Mouse (Mus musculus): ENCODE data around the gene Psmd14. TPM values are rescaled to one million over a fixed set of nuclear protein-coding genes. Genes with fewer than 3 reads are reported as not detected.

Psmd14 gene
- total RNA-seq (2018; cell fraction: chromatin; rRNA removed), result 100 to 1,000 TPM; 107 to 230 (median 159) TPM
- 100 to 1,000 TPM in 13 of 26 experiments, 10 to 100 TPM in 13; 75.4 to 141 (median 102) TPM for total RNA-seq (2018; cell fraction: cytosol; rRNA removed)
- total RNA-seq (2018; cell fraction: nucleus; rRNA removed), result 100 to 1,000 TPM in 15 of 26 experiments, 10 to 100 TPM in 11; 66.1 to 133 (median 101) TPM
- 76.8 to 146 TPM (median 142 TPM) in 3 replicates for polyA plus RNA-seq (2018)

GRCm38 (mm10) chr2:61711108-61712040 is at the start of gene Psmd14:
TSS of gene Psmd14 (plus strand) at chr2:61711694.
- Histone ChIP-seq H3K27ac (peak within 1 kb of the TSS; percentile 55), H3K4me3 (ENCODE audit: inconsistent target) (peak within 1 kb of the TSS; percentile 92), H3K36me3 (ENCODE audit: inconsistent target) (no peaks in the 10 kb centered on the region), H3K79me2 (ENCODE audit: inconsistent target) (peaks cover 47% of the 10 kb centered on the region)
- WGBS (ENCODE audit: missing documents), result 8% methylated on average over 37 of the region's 52 CpGs

DNA sequence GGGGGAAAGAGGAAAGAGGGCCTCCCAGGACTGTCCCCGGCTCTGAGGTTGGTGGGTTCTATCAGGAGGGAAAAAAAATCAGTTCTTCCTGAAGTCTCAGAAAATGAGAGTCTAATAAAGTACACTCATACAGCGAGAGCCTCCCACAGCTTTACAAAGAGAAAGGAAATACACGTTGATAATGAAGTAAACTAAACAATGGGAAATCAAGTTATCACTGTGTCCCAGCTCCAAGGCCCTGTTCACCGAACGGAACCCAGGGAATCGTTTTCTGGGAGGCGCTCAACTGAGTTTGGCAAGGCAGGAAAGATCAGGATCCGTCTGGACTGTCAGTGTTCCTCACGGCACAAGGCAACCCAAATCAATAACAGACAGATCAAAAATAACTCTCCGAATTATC is 48.7 kb upstream of the Psmd14 start:
- H3K4me3 ChIP-seq (ENCODE audit: inconsistent target), result no peak overlapping the region
- H3K36me3 ChIP-seq (ENCODE audit: inconsistent target), result no peaks in the 10 kb centered on the region
- no peaks in the 10 kb centered on the region for H3K79me2 ChIP-seq (ENCODE audit: inconsistent target)
- H3K27ac ChIP-seq, result no peak overlapping the region
- 86% methylated on average over 10 of the region's 10 CpGs for WGBS (ENCODE audit: missing documents)

DNA sequence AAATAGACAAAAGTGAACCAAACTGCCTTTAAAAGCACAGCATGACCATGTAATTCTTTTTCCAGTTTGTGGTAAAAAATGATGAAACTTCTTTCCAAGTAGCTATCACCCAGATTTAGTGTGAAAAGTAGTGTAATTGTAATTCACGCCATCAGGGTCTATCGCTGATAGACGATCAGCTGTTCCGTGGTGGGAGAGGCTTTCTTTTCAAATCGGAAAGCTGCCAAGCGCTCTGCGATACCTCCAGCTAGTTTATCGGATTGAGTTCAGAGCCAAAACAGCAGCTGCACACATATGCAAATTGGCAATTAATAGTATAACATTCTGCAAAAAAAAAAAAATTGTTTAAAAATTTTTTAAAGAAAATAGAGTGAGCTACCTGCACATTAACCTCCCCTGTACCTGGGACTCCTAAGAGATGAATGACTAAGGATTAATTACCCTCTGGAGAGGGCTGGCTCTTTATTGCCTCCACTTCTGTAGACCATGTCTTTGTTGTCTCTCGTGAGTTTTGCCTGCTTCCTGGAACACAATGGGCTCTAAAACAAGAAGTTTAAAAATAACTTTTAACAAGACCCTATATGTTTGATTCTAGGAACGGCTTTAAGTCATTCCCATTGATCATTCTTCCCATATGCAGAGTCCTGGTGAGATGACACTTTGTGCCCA is 47.8 kb upstream of the Psmd14 start:
- Histone ChIP-seq H3K36me3 (ENCODE audit: inconsistent target) (no peaks in the 10 kb centered on the region), H3K27ac (no peak overlapping the region), H3K79me2 (ENCODE audit: inconsistent target) (no peaks in the 10 kb centered on the region), H3K4me3 (ENCODE audit: inconsistent target) (no peak overlapping the region)
- WGBS (ENCODE audit: missing documents), result 76% methylated on average over 10 of the region's 10 CpGs

GRCm38 (mm10) chr2:61667420-61667819 is 44.1 kb upstream of the Psmd14 start:
- Histone ChIP-seq H3K79me2 (ENCODE audit: inconsistent target) (no peaks in the 10 kb centered on the region), H3K36me3 (ENCODE audit: inconsistent target) (no peaks in the 10 kb centered on the region), H3K4me3 (ENCODE audit: inconsistent target) (no peak overlapping the region), H3K27ac (no peak overlapping the region)
- WGBS (ENCODE audit: missing documents), result 92% methylated on average over 7 of the region's 7 CpGs

GRCm38 (mm10) chr2:61668260-61668659 is 43.2 kb upstream of the Psmd14 start:
- Histone ChIP-seq H3K27ac (no peak overlapping the region), H3K4me3 (ENCODE audit: inconsistent target) (no peak overlapping the region), H3K36me3 (ENCODE audit: inconsistent target) (no peaks in the 10 kb centered on the region), H3K79me2 (ENCODE audit: inconsistent target) (no peaks in the 10 kb centered on the region)
- WGBS (ENCODE audit: missing documents), result 29% methylated on average over 4 of the region's 4 CpGs

DNA sequence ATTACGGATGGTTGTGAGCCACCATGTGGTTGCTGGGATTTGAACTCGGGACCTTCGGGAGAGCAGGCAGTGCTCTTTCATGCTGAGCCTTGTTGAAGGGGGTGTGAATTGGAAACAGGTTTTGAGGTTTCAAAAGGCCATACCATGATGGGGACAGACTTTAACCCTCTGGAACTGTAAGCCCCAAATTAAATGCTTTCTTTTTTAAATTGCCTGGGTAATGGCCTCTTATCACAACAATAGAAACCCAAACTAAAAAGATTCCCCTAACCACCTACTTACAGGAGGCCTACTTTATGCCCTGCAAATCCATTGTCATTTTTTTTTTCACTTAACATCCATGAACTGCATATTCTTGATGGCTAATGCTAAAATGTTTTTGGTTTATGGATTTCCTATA is 36.9 kb upstream of the Psmd14 start:
- Histone ChIP-seq H3K4me3 (ENCODE audit: inconsistent target) (no peak overlapping the region), H3K36me3 (ENCODE audit: inconsistent target) (no peaks in the 10 kb centered on the region), H3K27ac (no peak overlapping the region), H3K79me2 (ENCODE audit: inconsistent target) (no peaks in the 10 kb centered on the region)
- WGBS (ENCODE audit: missing documents), result 100% methylated on average over 3 of the region's 3 CpGs

DNA sequence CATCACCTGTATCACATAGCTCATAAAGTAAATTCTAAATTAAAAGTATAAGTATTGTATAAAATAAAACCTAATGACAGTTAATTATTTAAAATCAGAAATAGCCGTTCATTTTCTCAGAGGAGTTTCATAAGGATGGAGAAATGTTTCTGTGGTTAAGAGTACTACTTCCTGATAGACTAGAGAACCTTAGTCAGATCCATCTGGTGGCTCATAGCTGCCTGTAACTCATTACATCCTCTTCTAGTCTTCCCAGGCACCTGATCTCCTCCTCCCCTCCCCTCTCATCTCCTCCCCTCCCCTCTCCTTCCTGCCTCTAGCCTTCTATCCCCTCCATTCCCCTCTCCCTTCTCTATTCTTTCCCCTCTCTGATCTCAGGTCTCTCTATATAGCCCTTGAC is 29.9 kb upstream of the Psmd14 start:
- Histone ChIP-seq H3K4me3 (ENCODE audit: inconsistent target) (no peak overlapping the region), H3K27ac (no peak overlapping the region), H3K79me2 (ENCODE audit: inconsistent target) (no peaks in the 10 kb centered on the region), H3K36me3 (ENCODE audit: inconsistent target) (no peaks in the 10 kb centered on the region)
- 0% methylated on average over 1 of the region's 1 CpGs for WGBS (ENCODE audit: missing documents)

DNA sequence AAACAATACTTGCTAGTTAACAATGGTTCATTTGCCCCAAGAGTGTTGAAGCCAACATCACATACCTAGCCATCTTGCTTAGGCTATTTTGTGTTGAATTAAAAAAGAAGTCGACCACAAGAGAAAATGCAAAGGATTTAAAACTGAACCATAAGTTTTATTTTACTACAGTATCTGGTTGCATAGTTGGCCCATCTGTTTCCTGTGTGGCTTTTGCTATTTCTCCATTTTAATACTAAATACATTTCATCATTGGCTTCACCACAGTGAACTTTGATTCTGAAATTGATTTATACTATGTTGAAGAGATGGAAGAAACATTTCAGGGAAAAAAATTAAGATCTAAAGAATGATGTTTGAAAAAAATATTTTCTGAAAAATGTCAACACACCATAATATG is 25.0 kb upstream of the Psmd14 start:
- no peaks in the 10 kb centered on the region for H3K36me3 ChIP-seq (ENCODE audit: inconsistent target)
- 11% methylated on average over 1 of the region's 1 CpGs for WGBS (ENCODE audit: missing documents)
- H3K79me2 ChIP-seq (ENCODE audit: inconsistent target), result no peaks in the 10 kb centered on the region
- no peak overlapping the region for H3K4me3 ChIP-seq (ENCODE audit: inconsistent target)
- no peak overlapping the region for H3K27ac ChIP-seq

GRCm38 (mm10) chr2:61689086-61689485 is 22.4 kb upstream of the Psmd14 start:
- Histone ChIP-seq H3K79me2 (ENCODE audit: inconsistent target) (no peaks in the 10 kb centered on the region), H3K4me3 (ENCODE audit: inconsistent target) (no peak overlapping the region), H3K27ac (no peak overlapping the region), H3K36me3 (ENCODE audit: inconsistent target) (no peaks in the 10 kb centered on the region)
- 90% methylated on average over 3 of the region's 3 CpGs for WGBS (ENCODE audit: missing documents)

DNA sequence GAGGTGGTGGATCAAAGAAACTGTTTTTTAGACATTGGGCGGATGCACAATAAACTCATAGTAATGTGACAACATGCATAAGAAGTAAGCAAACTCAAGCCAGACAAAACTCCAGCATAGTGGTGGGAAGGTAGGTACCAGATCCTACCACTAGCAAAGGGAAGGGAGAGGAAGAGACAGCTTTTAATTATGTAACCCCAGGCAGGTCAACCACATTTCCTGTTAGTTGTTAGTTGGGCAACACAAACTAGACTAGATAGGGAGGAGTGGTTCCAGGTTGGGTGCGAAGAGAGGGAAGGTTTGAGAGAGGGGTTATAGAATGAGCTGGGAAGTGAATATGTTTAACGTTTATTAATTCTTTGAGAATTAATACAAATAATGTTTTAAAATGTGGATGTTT is 1.9 kb upstream of the Psmd14 start:
- no peak overlapping the region for H3K4me3 ChIP-seq (ENCODE audit: inconsistent target)
- H3K36me3 ChIP-seq (ENCODE audit: inconsistent target), result no peaks in the 10 kb centered on the region
- H3K79me2 ChIP-seq (ENCODE audit: inconsistent target), result peaks cover 29% of the 10 kb centered on the region
- 77% methylated on average over 3 of the region's 3 CpGs for WGBS (ENCODE audit: missing documents)
- H3K27ac ChIP-seq, result no peak overlapping the region

GRCm38 (mm10) chr2:61712526-61712925 is 1.0 kb downstream of the Psmd14 start:
- Histone ChIP-seq H3K27ac (peak overlapping the region; percentile 55; the same call in 1 of the 2 replicates), H3K79me2 (ENCODE audit: inconsistent target) (peaks cover 58% of the 10 kb centered on the region), H3K36me3 (ENCODE audit: inconsistent target) (no peaks in the 10 kb centered on the region), H3K4me3 (ENCODE audit: inconsistent target) (peak overlapping the region; percentile 92)
- 41% methylated on average over 3 of the region's 3 CpGs for WGBS (ENCODE audit: missing documents)

DNA sequence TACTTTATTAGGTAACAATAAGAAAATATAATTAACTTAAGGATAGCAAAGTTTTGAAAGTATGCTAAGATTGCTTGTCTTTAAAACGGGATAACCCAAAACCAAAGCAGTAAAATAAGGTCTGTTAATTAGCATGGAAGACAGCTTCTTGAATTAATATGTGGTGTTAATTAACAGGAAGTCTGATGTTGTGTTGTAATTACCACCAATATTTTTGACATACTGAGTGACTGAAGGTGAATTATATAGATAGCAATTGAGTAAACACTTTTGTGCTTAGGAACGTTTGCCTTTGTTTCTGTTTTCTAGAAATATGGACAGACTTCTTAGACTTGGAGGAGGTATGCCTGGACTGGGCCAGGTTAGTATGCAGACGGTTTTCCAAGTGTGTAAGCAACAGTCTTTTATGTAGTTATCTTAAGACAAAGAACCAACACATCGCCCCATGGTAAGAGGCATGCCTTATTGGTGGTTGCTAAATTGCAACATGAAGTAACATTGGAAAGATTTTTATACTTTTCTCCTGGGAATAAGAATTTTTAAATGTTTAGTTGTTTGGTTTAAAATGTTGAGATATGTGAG is 11.0 kb downstream of the Psmd14 start:
- Histone ChIP-seq H3K79me2 (ENCODE audit: inconsistent target) (peaks cover 99% of the 10 kb centered on the region), H3K36me3 (ENCODE audit: inconsistent target) (0 out of 2 replicates have a peak, but pooled peaks cover 4% of the 10 kb centered on the region)
- WGBS (ENCODE audit: missing documents), result 83% methylated on average over 4 of the region's 4 CpGs

GRCm38 (mm10) chr2:61732802-61733486 is 21.4 kb downstream of the Psmd14 start:
- Histone ChIP-seq H3K79me2 (ENCODE audit: inconsistent target) (peaks cover 85% of the 10 kb centered on the region), H3K27ac (no peak overlapping the region), H3K36me3 (ENCODE audit: inconsistent target) (no peaks in the 10 kb centered on the region), H3K4me3 (ENCODE audit: inconsistent target) (no peak overlapping the region)
- WGBS (ENCODE audit: missing documents), result 91% methylated on average over 11 of the region's 11 CpGs

More for the DNA sequence above, 11.0 kb downstream of the Psmd14 start:
- Histone ChIP-seq H3K4me3 (ENCODE audit: inconsistent target) (no peak overlapping the region), H3K27ac (no peak overlapping the region)

DNA sequence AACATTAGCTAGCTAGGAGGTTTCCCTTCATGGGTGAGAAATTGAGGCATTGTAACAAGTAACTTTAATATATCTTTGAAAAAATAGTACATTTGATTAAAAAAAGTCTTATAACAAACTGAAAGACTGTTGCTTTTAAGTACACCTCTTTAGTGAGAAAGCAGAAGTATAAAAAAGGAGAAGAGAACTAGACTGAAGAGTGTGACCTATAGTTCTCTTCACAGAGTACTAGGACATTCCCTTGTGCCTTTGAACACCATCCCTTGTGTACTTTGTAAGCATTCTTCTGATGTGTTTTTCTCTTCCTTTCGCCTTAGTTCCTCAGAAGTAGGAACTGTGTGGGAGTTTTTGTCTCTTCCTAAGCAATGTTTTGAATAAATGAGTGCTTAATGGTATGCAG is 22.7 kb downstream of the Psmd14 start:
- Histone ChIP-seq H3K79me2 (ENCODE audit: inconsistent target) (peaks cover 85% of the 10 kb centered on the region), H3K27ac (no peak overlapping the region), H3K36me3 (ENCODE audit: inconsistent target) (no peaks in the 10 kb centered on the region), H3K4me3 (ENCODE audit: inconsistent target) (no peak overlapping the region)
- 40% methylated on average over 1 of the region's 1 CpGs for WGBS (ENCODE audit: missing documents)

Measured in macrophage (primary cell).